Mouse (Mus musculus) mesoderm, embryonic 11.5 days (tissue): Measurements from ENCODE around the gene Lgals2.
"Not testable (repeated sequence)": the region's sequence is repeated elsewhere in the genome, so short reads cannot be mapped to it uniquely, and the experiment has no call there.

Source experiments
- DNase-seq: peaks from one replicate; pipeline ENCODE4 v3.0.0-alpha.2; 2012; ENCODE audit warnings: low read depth, low spot score

The Lgals2 gene

DNA sequence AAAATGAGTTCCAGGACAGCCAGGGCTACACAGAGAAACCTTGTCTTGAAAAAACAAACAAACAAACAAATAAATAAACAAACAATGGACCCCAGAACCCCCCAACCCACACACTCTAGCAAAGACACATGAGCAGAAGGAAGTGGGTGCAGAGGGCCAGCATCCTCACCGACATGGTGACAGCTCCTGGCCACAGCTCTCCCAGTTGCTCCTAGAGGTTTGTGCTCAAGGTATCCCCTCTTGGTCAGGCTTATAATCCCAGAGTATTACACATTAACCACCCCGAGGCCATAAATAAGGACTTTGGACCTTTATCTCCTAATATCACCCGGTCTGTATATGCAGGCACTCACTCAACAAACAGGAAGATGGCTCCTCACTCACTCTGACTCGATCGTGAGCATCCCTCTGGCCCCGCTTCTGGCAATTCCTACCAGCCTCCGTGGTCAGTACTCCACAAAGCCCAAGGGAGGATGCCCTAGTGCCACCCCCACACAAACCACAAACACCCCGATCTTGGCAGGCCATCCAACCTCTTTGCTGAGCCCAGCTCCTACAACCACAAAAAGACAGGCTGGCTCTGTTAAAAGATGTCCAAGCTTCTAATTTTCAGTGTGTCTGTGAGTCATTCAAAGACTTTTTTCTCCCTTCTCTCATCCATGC, at the start of gene Lgals2:
TSS of gene Lgals2 (minus strand) at position 227 of the 663 bp plus-strand sequence.
- no peak for DNase-seq

DNA sequence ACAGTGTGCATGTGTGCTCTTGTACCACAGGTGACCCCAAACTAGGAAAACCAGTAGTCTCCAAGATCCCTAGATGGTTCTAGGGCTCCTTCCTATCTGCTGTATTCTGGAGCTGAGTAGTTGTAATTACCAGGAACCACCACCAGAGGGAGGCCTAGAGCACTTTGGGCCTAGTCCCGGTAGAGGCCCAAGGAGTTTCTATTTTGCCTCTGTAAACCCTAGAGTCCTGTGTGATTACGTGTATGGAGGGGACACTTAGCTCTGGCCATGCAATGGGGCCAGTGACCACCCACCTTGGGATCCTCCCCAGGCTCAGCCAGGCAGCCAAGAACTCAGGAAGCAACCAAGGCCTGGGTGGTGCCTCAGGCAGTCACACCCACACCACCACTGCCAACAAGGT, 47.9 kb upstream of the Lgals2 start:
- DNase-seq = peak; percentile 89

DNA sequence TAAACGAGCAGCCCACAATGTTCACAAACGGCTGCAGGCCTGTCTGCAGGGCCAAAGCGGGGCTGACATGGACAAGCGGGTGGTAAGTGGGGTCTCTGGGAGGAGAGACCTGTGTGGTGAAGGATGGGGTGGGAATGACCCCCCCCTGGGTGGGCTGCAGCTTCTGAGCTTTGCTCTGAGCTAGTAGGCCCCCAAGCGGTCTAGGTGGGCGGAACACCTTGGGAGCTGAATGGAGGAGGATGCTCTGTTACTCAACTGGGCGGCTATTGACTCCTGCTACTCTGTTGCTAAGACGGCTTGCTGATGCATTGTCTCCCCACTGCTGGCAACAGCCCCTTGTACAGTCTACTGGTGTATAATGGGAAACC, 46.1 kb upstream of the Lgals2 start:
- no peak for DNase-seq

DNA sequence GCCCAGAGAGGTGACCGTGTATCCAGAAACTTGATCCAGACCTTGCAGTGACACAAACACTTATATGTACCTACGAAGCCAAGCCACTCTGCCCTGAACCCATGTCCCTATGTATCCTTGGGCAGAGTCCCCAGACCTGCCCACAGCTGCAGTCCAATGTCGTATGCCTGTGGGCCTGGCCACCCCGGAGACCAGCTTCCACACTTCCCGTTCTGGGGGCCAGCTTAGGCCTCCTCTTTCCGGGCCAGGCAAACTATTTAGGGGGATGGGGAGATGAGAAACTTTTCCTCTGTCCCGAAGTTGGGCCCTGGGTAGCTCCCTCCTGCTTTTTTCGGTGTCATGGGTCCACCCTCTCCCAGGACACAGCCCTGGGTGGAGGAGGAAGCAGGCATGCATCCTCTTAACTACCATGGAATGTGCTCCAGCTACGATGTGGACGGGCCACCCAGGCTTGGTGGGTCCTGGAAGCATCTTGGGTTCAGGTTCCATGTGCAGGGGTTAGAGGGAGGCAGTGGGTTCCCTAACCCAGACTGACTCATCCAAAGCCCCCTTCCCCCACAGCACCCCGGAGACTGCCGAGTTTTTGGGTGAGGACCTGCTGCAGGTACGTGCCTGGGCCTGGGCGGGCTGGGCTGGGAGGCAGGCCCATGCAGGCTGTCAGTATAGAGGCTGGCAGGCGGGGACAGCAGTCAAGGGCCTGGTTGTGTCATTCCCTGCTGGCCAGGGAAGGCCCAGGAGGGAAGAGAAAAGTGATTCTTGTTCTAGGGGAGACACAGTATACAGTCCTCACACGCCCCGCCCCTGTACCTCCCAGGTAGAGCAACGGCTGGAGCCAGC, 45.5 kb upstream of the Lgals2 start:
- no peak for DNase-seq

DNA sequence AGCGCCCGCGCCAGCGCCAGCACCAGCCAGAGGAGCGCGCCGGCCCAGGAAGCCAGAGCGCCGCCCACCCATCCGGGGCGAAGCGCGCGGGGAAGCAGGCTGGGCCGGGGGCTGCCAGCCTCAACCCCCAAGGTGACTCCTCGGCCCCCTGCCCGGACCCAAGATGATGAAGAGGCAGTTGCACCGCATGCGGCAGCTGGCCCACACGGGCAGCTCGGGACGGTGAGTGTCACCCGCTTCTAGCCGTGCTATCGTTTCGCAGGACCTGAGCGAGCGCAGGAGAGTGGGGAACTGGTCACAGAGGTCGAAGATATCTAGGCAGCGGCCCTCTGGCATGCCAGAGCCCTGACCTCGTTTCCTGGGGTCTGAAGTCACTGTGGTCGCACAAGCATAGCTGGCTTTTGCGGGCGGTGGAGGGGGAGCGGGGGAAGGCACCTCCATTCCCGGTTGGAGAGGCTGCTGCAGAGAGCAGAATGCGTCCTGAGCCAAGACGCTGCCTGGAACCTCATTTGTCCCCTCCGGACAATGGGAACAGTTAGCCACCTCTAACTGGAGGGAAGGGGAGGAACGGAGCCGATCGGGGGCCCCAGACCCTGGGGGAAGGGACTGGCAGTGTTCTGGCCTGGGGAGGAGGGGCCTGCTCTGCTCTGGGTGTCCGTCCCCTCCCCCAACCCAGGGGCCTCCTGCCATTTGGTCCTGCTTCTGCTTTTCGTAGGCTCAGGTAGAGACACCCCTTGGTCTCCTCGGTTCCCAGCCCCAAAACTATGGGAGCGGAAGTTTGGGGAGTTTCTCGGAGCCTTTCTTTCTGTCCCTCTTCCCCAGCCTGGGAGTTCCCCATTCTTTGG, 44.6 kb upstream of the Lgals2 start, which contains the start of gene Sh3bp1:
TSS of gene Sh3bp1 (plus strand) at position 29 of the 845 bp plus-strand sequence.
- peak; percentile 66 for DNase-seq

DNA sequence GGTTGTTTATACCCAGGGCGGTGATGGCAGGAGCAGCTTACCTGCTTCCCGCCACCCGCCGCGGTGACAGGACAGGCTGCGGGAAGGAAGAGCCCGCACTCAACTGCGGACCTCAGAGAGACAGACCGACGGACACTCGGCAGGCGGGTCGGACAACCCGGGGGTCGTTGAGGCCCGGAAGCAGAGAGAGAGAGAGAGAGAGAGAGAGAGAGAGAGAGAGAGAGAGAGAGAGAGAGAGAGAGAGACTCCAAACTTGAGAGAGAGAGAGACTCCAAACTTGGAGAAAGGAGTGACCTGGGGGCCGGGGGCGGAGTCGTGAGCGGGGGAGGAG, 44.0 kb upstream of the Lgals2 start, which contains the start of gene Gm49510:
TSS of gene Gm49510 (plus strand) at position 259 of the 331 bp plus-strand sequence.
- DNase-seq = no peak

DNA sequence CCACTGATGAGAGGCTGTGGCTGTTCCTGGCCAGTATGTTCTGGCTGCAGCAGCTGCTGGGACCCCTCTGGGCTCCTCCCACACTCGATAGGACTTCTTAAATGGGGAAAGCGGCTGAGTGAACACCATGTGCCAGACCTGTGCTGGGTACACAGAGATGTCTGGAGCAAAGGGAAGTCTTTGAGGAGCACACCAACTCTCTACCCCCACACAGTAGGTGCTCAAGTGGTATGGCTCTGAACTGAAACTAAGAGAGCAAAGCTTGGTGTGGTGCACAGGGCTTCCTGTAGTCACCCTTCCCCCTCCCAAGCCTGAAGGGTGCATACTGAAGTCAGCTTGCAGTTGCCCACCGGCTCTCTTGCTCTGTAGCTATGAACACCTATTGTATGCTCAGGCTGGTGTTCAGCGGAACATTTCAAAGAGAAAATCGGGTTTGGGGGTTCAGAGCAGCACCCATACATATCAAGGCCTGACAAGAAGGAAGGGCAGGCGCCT, 43.2 kb upstream of the Lgals2 start:
- no peak for DNase-seq

DNA sequence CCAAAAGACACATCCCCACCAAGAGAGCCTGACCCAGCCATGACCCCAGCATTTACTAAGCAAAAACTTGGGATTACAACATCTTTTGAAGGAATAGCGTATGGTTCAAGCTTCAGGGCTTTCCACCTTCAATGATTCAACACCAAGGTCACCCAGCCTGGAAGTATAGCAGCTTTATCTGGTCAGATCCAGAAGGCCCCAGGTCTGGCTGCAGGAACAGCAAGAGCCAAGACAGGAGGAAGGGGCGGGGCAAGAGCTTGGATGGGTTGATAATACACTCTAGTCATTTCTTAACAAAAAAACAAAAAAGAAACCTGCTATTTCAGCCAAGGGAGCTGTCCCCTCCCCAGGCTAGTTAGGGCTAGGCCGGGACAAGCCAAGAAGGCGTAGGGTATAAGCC, 42.2 kb upstream of the Lgals2 start:
- no peak for DNase-seq

DNA sequence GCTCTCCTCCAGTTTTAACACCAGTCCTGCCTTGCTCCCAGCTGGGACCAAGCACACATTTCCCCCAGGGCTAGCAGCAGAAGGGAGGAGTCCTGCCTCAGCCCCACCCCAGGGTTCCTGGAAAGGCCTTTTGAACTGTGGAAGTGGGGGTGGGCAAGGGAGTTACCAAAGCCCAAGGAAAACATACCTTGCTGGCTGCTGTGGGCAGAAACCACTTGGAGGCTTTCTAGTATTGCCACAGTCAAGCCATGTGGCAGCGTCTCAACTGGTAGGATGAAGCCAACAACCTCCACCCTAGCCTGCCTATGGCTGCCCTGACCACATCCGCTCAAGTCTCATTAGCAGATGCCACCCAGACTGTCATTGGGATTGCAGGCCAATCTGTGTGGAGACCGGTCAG, 40.8 kb upstream of the Lgals2 start:
- DNase-seq = no peak

DNA sequence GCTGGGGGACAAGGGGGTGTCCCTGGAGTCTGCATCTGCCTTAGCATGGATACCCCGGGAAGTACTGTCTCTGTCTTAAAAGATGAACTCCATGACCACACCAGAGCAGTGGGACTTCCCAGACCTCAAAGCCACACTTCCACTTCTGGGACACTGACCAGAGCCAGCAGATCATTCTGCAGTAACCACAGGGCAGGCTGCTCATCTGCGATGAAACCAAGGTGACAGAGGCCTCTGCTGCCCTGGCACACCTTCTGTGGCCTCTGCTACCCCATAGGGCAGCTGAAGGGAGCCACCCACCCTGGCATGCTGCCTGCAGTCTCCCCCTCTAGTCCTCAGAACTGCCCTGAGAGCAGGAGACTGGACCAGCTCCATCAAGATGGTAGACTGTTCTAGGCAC, 40.4 kb upstream of the Lgals2 start:
- DNase-seq = no peak

DNA sequence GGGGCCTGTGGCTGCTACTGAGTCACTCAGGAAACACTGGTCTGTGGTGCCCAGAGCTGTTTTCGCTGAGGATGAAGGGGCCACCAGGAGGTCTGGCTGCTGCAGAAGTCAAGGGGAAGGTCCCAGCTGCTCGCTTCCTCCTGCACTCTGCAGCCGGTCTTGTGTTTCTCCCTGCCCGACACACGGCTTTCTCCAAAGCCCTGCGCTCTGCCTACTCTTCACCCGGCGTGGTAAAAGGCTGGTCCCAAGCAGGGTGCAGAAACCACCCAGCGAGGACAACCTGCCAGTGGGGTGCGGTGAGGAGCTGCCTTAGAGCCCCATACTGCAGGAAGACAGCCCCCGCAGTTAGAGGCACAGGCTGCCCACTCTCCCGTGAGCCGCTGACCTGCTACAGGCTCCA, 39.4 kb upstream of the Lgals2 start:
- DNase-seq = no peak

DNA sequence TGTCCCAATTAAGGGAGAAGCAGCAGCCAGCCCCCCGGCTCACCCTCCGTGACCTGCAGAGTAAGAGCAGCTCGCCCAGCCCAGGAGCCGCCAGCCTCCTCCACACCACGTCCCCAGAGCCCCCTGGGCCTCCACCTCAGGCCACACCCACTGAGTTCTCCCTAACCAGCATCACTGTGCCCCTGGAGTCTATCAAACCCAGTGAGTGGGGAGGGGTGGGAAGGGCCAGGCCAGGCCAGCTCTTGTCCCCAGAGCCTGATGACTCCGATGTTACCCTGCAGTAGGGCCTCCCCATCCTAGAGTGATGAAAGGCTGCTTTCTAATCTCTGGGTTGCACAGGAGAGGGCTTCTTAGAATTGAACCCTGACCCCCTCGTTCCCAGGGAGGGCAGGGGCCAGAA, 37.1 kb upstream of the Lgals2 start:
- DNase-seq = no peak

DNA sequence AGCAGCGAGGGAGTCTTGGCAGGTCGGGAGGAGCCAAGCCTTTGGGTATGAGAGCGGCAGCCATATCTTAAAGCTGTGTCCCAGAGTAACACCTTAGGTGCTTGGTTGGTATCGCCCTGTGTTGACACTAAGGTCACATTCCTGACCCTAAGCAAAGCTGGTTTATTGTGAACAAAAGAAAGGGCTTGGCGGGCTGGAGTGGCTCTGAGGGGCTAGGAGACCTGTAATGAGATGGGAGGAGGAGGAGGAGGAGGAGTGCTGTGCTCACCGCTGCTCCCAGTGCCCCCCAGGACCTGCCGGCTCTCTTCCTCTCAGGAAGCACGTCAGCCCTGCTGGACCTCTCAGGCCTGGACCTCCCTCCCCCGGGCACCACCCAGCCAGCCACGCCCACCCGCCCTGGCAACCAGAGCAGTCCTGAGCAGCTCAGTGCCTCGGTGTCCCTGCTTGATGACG, 34.1 kb upstream of the Lgals2 start:
- DNase-seq = no peak

DNA sequence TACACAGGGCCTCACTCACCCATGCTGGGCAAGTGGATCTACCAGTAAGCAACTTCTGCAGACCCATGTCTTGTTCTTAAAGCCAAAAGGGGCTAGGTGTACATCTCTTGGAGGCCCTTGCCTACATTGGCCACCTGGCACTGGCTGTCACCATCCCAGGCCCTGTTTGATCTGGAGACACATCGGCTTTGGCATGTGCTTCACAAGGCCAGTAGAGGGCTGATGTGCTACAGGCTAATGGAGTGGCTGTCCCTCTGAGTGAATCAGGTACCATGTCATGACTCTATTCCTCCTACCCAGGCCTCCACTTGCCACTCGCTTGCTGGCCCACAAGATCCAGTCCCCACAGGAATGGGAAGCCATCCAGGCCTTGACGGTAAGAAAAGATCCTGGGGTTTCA, 26.5 kb upstream of the Lgals2 start:
- no peak for DNase-seq

DNA sequence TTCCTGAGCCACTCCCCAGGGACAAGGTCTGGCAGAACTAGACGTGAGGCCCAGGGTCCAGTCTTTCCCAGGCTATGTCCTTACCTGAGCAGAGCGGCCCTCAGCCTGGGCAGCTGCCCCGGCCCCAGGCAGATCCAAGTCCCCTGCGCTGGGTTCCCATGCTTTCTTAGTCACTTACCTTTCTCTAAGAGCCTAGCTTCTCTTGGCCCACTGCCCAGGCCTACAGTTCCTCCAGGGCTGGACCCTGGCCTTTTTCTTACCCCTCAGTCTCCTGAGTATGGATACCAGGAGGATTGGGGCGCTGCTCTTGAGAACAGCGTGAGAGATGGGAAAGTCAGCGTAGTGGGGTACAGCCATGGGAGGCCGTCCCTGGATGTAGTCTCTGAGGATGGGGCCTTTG, 25.1 kb upstream of the Lgals2 start:
- DNase-seq = no peak

DNA sequence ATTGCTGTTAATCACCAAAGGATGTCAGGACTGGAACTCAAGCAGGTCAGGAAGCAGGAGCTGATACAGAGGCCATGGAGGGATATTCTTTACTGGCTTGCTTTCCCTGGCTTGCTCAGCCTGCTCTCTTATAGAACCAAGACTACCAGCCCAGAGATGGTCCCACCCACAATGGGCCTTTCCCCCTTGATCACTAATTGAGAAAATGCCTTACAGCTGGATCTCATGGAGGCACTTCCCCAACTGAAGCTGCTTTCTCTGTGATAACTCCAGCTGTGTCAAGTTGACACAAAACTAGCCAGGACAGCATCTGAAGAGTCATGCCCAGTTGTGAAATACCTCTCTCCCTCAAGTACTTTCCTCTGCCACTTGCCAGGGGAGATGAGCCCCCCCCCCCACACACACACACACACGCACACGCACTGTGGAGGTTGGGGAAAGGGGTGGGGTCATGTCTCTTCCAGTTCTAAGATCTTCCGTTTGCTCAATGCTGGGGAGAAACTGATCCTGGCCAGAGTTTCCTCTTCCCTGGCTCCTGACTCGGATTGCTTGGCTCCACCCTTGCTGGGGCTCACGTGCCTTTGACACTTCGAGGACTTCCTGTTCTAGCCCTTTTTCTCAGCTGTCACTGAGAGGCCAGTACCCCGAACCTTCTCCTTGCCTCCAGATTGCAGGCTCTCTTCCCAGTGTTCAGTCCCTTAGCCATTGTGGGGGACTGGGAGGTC, 23.6 kb upstream of the Lgals2 start:
- not testable (repeated sequence) for DNase-seq

DNA sequence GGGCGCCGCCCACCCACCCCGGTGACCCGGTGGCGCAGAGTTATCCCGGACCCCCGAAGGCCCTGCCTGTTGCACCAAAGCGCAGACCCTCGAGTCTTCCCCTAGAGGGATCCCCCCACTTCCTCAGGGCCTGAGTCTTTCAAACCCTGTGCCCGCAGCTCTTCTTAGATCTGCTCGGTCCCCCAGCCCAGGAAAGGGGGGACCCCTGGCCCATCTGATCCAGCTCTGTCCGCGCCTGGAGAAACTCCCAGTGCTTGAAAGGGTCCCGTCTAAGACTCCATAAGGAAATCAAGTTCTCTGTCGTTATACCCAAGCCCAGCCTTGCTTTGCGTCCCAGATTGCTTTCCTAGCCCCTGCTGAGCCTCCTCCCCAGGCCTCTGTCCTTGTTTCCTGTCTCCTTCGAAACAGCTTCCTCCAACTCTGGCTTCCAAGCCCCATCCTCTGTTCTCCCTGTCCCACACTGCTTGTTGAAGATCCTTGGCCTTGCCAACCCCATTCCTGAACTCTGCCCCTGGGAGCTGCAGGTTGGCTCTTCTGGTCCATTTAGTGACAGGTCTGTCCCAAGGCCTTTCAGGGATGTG, 22.6 kb upstream of the Lgals2 start:
- DNase-seq = no peak

DNA sequence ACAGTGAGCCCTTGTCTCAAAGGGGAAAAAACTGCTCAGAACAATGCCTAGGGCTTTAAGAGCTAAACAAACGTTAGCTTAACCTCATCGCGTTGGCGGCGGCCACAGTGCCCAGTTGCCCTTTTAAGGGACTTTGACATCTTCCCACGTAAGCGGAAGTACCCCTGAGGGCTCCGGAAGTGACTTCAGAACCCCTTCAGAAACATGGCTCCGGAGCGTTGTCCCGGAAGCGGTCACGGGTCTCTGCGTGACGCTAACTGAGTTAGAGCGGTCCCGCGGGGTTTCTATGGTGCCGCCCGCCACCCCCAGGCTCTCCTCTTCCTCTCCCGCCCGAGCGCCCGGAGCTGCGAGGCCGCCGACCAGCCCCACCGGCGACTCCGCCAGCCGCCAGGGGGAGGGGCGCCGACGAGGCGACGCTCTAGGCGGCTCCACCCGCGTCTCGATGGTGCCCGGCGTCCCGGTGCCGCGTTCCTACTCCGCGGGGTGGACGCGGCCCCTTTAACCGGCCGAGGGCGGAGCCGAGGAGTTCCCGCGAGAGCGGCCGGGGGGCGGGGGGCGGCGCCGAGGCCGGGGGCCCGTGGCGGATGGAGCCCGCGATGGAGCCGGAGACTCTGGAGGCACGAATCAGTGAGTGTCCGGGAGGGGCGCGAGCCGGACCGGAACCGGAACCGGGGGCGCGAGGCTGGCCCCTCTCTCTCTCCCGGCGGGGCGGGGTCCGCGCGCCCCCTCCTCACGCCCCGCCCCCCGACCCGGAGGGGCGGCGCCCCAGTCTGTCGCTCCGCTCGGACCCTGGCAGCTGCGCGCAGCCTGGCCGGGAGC, 21.9 kb upstream of the Lgals2 start, which contains the start of gene Gga1:
TSS of gene Gga1 (plus strand) at position 200 of the 819 bp plus-strand sequence.
- peak; percentile 98 for DNase-seq

DNA sequence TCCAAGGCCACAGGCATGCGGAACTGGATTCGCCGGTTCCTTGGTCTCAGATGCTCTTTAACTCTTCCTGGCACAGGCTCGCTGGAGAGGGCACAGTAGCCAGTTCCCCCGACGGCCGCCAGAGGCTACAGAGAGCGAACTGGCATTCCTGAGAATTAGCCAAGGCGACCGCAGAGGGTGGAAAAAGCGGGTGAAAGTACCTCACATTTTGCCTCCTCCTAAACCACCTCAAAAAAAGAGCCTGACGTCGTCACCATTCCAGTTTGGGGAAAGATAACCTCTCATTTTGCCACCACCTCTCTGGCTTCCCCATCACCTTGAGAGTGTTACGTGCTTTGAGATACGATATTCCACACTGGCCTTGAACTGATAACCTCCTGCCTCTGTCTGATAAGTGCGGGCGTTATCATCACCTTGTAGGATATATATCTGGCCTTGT, 20.9 kb upstream of the Lgals2 start:
- DNase-seq = peak; percentile 87

DNA sequence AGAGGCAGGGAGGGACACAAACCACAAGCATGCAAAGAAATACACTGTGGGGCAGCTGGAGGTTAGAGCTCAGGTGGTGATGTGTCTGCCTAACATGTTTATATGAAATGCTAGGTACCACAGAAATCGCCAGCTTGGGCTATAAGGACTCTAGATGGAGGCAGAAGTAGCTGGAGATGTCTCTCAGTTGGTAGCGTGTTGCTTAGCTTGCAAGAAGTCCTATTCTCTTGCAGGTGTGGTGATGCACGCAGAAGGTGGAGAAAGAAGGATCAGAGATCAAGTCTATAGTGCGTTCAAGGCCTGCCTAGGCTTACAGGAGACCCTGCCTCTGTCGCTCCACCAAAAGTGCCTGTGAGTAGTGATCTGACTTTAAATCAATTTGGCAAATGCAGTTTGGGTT, 20.2 kb upstream of the Lgals2 start:
- no peak for DNase-seq
